Mouse (Mus musculus) right cerebral cortex, postnatal 4 days (tissue): ENCODE results near the gene Ldhc.
A peak's percentile ranks its signal among the peaks of the same experiment; 100 is the strongest.

Experiments
- DNase-seq: peaks from one replicate; pipeline ENCODE4 v3.0.0-alpha.2; 2022

Gene Ldhc

DNA sequence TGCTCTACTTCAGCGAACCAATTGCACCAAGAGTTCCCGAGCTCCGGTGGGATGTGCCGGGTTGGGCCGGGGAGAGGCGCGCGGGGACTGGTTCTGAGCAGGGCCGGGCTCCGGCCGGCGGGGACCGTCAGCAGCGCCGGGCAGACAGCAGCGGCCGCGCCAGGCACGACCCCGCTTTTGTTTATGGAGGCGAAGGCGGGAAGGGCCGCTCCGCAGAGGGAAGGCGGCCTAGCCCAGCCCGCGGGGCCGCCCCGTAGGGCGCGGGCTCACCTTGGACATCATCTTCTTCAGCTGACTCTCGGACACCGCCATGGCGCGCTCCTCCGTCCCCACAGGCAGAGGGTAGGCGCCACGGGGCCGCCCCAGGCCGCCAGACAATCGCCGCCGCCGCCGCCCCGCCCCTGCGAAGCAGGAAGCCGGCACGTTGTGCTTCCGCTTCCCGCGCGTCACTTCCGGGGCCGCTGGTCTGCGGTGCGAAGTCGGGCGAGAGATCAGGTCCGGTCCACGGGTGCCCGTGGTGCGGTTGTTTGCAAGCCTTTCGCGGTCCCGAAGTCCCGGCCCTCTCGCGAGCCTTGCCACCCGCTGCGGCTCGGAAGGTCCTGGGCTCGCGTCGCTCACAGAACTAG lies 58.7 kb downstream of the Ldhc start, which contains the start of gene Tsg101:
Tsg101 (minus strand) TSS at position 419 of the 626 bp plus-strand sequence.
- peak; percentile 89 for DNase-seq

DNA sequence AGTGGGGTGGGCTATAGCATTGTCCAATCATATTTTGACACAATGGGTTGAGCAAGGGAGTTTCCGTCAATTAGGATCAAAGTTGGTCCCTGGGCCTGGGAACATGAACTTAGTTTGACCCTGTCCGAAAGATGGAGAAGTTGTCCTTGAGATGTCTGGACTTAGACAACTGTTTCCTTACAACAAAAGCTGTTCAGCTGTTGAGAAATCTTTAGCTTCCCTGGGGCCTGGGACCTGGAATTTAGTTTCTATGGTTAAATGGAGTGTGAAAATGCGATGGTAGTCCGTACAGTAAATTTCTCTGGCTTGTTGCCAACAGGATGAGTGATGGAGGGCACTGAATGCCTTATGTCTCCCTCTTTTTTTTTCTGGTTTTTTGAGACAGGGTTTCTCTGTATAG lies 61.1 kb downstream of the Ldhc start:
- no peak for DNase-seq
